Mouse (Mus musculus): ENCODE data around the gene Tacr3. TPM values are rescaled to one million over a fixed set of nuclear protein-coding genes. Genes with fewer than 3 reads are reported as not detected.

The Tacr3 gene
- total RNA-seq, 1 experiment = 0.40 TPM

GRCm38 (mm10) chr3:134963461-134963860 lies 134.7 kb downstream of the Tacr3 start:
- DNase-seq (ENCODE audit: low read depth, low spot score) = no peak
- in situ Hi-C loops (cut with MboI; ENCODE audit: low sequenced_read_pairs in 2 of 2, unreplicated experiment in 2 of 2) = no loop called here

DNA sequence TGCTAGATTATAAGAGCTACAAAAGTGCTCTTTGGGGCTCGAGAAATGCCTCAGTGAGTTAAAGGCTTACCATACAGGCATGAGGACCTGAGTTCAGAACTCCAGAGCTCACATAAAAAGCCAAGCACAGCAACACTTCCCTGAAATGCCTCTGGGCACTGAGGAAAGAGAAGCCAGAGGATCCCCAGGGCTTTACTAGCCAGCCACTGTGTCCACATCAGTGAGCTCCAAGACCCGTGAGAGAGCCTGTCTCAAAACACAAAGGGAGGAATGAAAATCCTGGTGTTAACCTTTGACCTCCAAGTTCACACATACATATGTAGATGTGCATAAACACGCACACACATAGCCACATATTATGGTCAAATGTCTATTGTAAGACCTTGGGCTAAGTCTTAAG lies 150.1 kb downstream of the Tacr3 start:
- DNase-seq (ENCODE audit: low read depth, low spot score) = no peak
- H3K9me3 ChIP-seq (ENCODE audit: control insufficient read depth, insufficient read depth, low read depth, low read length) = no peaks in the 10 kb centered on the region
- no peak overlapping the region for H3K4me3 ChIP-seq (ENCODE audit: insufficient read depth in 1 of 2, low read depth in 1 of 2, low read length in 2 of 2, poor library complexity in 1 of 2, severe bottlenecking in 1 of 2)
- no peaks in the 10 kb centered on the region for H3K4me1 ChIP-seq (ENCODE audit: control insufficient read depth in 2 of 2, insufficient read depth in 2 of 2, low read length in 2 of 2, poor library complexity in 1 of 2)
- TF ChIP-seq HCFC1 (IDR thresholded peaks at IDR 0.05; ENCODE audit: borderline replicate concordance, insufficient read depth, low read length) (no peak), ZNF384 (IDR thresholded peaks at IDR 0.05; ENCODE audit: low read depth, low read length) (no peak), MAFK (IDR thresholded peaks at IDR 0.05; ENCODE audit: insufficient read depth, low read depth, low read length) (no peak), ZC3H11A (IDR thresholded peaks at IDR 0.05; ENCODE audit: borderline replicate concordance, low read depth, low read length) (no peak)
- H3K36me3 ChIP-seq (ENCODE audit: control insufficient read depth, insufficient read depth, low read length, poor library complexity, severe bottlenecking) = no peaks in the 10 kb centered on the region
- in situ Hi-C loops (cut with MboI; ENCODE audit: low sequenced_read_pairs in 2 of 2, unreplicated experiment in 2 of 2) = no loop called here
- H3K9ac ChIP-seq (ENCODE audit: insufficient read depth, low read depth, low read length, poor library complexity, severe bottlenecking) = no peak overlapping the region
- H3K27ac ChIP-seq (ENCODE audit: insufficient read depth, low read depth, low read length, poor library complexity, severe bottlenecking) = no peak overlapping the region

More at GRCm38 (mm10) chr3:134963461-134963860, 134.7 kb downstream of the Tacr3 start:
- Histone ChIP-seq H3K36me3 (ENCODE audit: control insufficient read depth, insufficient read depth, low read length, poor library complexity, severe bottlenecking) (no peaks in the 10 kb centered on the region), H3K9me3 (ENCODE audit: control insufficient read depth, insufficient read depth, low read depth, low read length) (no peaks in the 10 kb centered on the region), H3K4me1 (ENCODE audit: control insufficient read depth in 2 of 2, insufficient read depth in 2 of 2, low read length in 2 of 2, poor library complexity in 1 of 2) (no peaks in the 10 kb centered on the region), H3K4me3 (ENCODE audit: insufficient read depth in 1 of 2, low read depth in 1 of 2, low read length in 2 of 2, poor library complexity in 1 of 2, severe bottlenecking in 1 of 2) (no peak overlapping the region), H3K9ac (ENCODE audit: insufficient read depth, low read depth, low read length, poor library complexity, severe bottlenecking) (no peak overlapping the region), H3K27ac (ENCODE audit: insufficient read depth, low read depth, low read length, poor library complexity, severe bottlenecking) (no peak overlapping the region)
- TF ChIP-seq MAFK (IDR thresholded peaks at IDR 0.05; ENCODE audit: insufficient read depth, low read depth, low read length) (no peak), HCFC1 (IDR thresholded peaks at IDR 0.05; ENCODE audit: borderline replicate concordance, insufficient read depth, low read length) (no peak), CHD2 (IDR thresholded peaks at IDR 0.05; ENCODE audit: low read depth, low read length) (no peak), ZC3H11A (IDR thresholded peaks at IDR 0.05; ENCODE audit: borderline replicate concordance, low read depth, low read length) (no peak), ZNF384 (IDR thresholded peaks at IDR 0.05; ENCODE audit: low read depth, low read length) (no peak)

DNA sequence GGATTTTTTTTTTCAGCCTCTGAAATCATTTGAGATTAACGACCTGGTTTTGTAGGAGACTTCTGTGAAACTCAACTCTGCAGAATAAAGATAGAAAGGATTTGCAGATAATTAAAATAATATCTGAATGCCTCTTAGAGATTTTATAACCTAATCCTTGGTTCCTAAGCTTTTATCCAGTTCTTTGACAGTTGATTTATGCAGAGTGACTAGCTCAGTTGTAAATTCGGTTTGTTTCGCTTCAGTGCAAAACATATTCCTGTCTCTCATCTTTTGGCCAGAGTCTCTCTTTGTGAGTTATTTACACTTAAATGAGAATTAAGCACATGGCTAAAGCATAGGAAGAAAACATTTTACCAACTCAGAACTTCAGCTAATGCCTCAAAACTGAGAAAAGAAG lies 151.3 kb downstream of the Tacr3 start:
- no peaks in the 10 kb centered on the region for H3K9me3 ChIP-seq (ENCODE audit: control insufficient read depth, insufficient read depth, low read depth, low read length)
- in situ Hi-C loops (cut with MboI; ENCODE audit: low sequenced_read_pairs in 2 of 2, unreplicated experiment in 2 of 2) = no loop called here
- no peaks in the 10 kb centered on the region for H3K36me3 ChIP-seq (ENCODE audit: control insufficient read depth, insufficient read depth, low read length, poor library complexity, severe bottlenecking)
- no peak for DNase-seq (ENCODE audit: low read depth, low spot score)
- TF ChIP-seq MAFK (IDR thresholded peaks at IDR 0.05; ENCODE audit: insufficient read depth, low read depth, low read length) (no peak), ZNF384 (IDR thresholded peaks at IDR 0.05; ENCODE audit: low read depth, low read length) (no peak), CHD2 (IDR thresholded peaks at IDR 0.05; ENCODE audit: low read depth, low read length) (no peak), ZC3H11A (IDR thresholded peaks at IDR 0.05; ENCODE audit: borderline replicate concordance, low read depth, low read length) (no peak), HCFC1 (IDR thresholded peaks at IDR 0.05; ENCODE audit: borderline replicate concordance, insufficient read depth, low read length) (no peak)
- H3K9ac ChIP-seq (ENCODE audit: insufficient read depth, low read depth, low read length, poor library complexity, severe bottlenecking) = no peak overlapping the region
- no peak overlapping the region for H3K27ac ChIP-seq (ENCODE audit: insufficient read depth, low read depth, low read length, poor library complexity, severe bottlenecking)
- no peak overlapping the region for H3K4me3 ChIP-seq (ENCODE audit: insufficient read depth in 1 of 2, low read depth in 1 of 2, low read length in 2 of 2, poor library complexity in 1 of 2, severe bottlenecking in 1 of 2)
- H3K4me1 ChIP-seq (ENCODE audit: control insufficient read depth in 2 of 2, insufficient read depth in 2 of 2, low read length in 2 of 2, poor library complexity in 1 of 2) = no peaks in the 10 kb centered on the region

All from ES-E14 (cell line).